Mouse (Mus musculus) cortical plate, adult 2 months (tissue): ENCODE measurements around the gene Usp42.
A peak's percentile ranks its signal among the peaks of the same experiment; 100 is the strongest.

ENCODE experiments used
- CTCF ChIP-seq: fragments of 200-500 bp; IDR thresholded peaks from 2 replicates; pipeline ENCODE4 v1.5.1; 2011; ENCODE audit warnings: mild to moderate bottlenecking, control low read depth, low read length; ENCODE audit not compliant: insufficient read depth; ENCODE audit errors: extremely low read depth
- POLR2A ChIP-seq: fragments of 200-500 bp; IDR thresholded peaks from 2 replicates; pipeline ENCODE4 v1.6.1; 2011; ENCODE audit warnings: mild to moderate bottlenecking, low read length, control low read depth; ENCODE audit not compliant: insufficient read depth; ENCODE audit errors: extremely low read depth

- TF ChIP-seq POLR2A (peak; percentile 93), CTCF (0 out of 2 replicates have a peak, but pooled peaks have one; percentile 1)
Observed at GRCm38 (mm10) chr5:143732180-143732891, at the start of gene Usp42.
